Mouse (Mus musculus): ENCODE measurements around the gene 4931408C20Rik. TPM values are rescaled to one million over a fixed set of nuclear protein-coding genes. Genes with fewer than 3 reads are reported as not detected.
A peak's percentile ranks its signal among the peaks of the same experiment; 100 is the strongest.

Gene 4931408C20Rik
- polyA plus RNA-seq (2015; fragmentation: Nextera tagmentation; extraction: Ambion mirVana): not detected in 2 replicates

DNA sequence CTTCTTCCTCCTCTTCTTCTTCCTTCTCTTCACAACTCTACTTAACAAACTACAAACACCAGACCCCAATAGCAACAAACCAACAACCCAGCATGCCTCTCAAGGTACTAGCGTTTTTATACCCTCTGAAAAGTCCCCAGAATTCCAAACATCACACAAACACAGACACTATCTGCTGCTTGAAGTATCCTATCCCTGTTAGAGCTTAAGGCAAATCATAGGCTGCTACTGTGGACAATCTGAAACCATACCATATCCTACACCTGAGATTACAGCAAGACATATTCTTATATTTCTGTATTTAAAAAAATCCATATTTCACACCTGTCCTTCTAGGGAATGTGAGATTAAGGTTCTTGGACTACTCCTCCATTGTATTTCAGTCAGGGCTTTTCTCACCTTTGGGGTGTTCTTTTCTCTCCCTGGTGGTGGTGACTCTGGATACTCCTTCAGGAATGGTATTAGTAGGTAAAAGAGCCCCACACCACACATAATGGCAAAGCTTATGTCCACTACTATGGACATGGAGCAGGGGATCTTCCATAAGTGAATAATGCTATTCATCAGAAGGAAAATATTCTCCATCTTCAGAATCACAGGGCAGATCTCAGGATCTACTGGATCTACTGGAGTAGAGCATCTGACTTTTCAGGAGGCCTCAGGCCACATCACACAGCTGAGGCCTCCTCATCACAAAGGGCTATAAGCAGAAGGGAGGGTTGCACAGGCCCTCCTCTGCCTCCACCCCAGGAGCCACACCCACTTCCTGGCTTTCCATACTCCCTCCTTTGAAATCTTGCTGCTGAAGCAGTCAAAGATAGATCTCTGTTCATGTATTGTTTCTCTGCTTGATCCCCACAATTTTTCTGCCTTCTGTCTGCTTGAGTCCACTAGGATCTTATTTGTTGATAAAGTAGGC, at the start of gene 4931408C20Rik:
Gene 4931408C20Rik, minus strand, starts transcription at position 619 of the 919 bp plus-strand sequence.
- no peak within 1 kb of the TSS for H3K4me2 ChIP-seq (ENCODE audit: low read length)
- no peak within 1 kb of the TSS for H3K9ac ChIP-seq (ENCODE audit: low read depth, low read length)
- H3K36me3 ChIP-seq (ENCODE audit: insufficient read depth, low read length): no peaks in the 10 kb centered on the region
- no peak within 1 kb of the TSS for H3K27ac ChIP-seq
- H3K4me1 ChIP-seq (replicated peaks; ENCODE audit: insufficient read depth, low read length): no peaks in the 10 kb centered on the region
- H3K9me3 ChIP-seq (replicated peaks; ENCODE audit: low read length): no peaks in the 10 kb centered on the region
- no peak within 1 kb of the TSS for H3K4me3 ChIP-seq (replicated peaks; ENCODE audit: low read depth, low read length)
- TF ChIP-seq CTCF (IDR thresholded peaks at IDR 0.05; ENCODE audit: low read depth): no peak
- no peaks in the 10 kb centered on the region for H3K27me3 ChIP-seq (ENCODE audit: insufficient read depth, low read length)
- WGBS: 40% methylated on average over 1 of the region's 1 CpGs
- ATAC-seq (replicated peaks; ENCODE audit: low FRiP score, low read depth) (peak; percentile 87), DNase-seq (ENCODE audit: low spot score) (peak; percentile 52)

- TF ChIP-seq CTCF (IDR thresholded peaks at IDR 0.05; ENCODE audit: low read depth): no peak
- H3K4me2 ChIP-seq (ENCODE audit: low read length): no peak overlapping the region
These were observed 666 bp upstream of the 4931408C20Rik start for GRCm38 (mm10) chr1:26687926-26688325.

GRCm38 (mm10) chr1:26685952-26686693, 1.1 kb downstream of the 4931408C20Rik start:
- no peaks in the 10 kb centered on the region for H3K27me3 ChIP-seq (ENCODE audit: insufficient read depth, low read length)
- H3K9ac ChIP-seq (ENCODE audit: low read depth, low read length): no peak overlapping the region
- no peak overlapping the region for H3K27ac ChIP-seq
- TF ChIP-seq CTCF (IDR thresholded peaks at IDR 0.05; ENCODE audit: low read depth): no peak
- DNase-seq (ENCODE audit: low spot score) (peak; percentile 16), ATAC-seq (replicated peaks; ENCODE audit: low FRiP score, low read depth) (0 out of 2 replicates have a peak, but pooled peaks have one; percentile 46)
- no peaks in the 10 kb centered on the region for H3K9me3 ChIP-seq (replicated peaks; ENCODE audit: low read length)
- no peak overlapping the region for H3K4me2 ChIP-seq (ENCODE audit: low read length)
- H3K36me3 ChIP-seq (ENCODE audit: insufficient read depth, low read length): no peaks in the 10 kb centered on the region
- H3K4me3 ChIP-seq (replicated peaks; ENCODE audit: low read depth, low read length): no peak overlapping the region
- no peaks in the 10 kb centered on the region for H3K4me1 ChIP-seq (replicated peaks; ENCODE audit: insufficient read depth, low read length)

More at GRCm38 (mm10) chr1:26687926-26688325, 666 bp upstream of the 4931408C20Rik start:
- H3K9me3 ChIP-seq (replicated peaks; ENCODE audit: low read length): no peaks in the 10 kb centered on the region
- ATAC-seq (replicated peaks; ENCODE audit: low FRiP score, low read depth) (peak; percentile 68), DNase-seq (ENCODE audit: low spot score) (peak; percentile 5)
- no peak overlapping the region for H3K4me3 ChIP-seq (replicated peaks; ENCODE audit: low read depth, low read length)
- H3K36me3 ChIP-seq (ENCODE audit: insufficient read depth, low read length): no peaks in the 10 kb centered on the region
- H3K9ac ChIP-seq (ENCODE audit: low read depth, low read length): no peak overlapping the region
- no peaks in the 10 kb centered on the region for H3K4me1 ChIP-seq (replicated peaks; ENCODE audit: insufficient read depth, low read length)
- 74% methylated on average over 1 of the region's 1 CpGs for WGBS
- H3K27me3 ChIP-seq (ENCODE audit: insufficient read depth, low read length): no peaks in the 10 kb centered on the region
- no peak overlapping the region for H3K27ac ChIP-seq

DNA sequence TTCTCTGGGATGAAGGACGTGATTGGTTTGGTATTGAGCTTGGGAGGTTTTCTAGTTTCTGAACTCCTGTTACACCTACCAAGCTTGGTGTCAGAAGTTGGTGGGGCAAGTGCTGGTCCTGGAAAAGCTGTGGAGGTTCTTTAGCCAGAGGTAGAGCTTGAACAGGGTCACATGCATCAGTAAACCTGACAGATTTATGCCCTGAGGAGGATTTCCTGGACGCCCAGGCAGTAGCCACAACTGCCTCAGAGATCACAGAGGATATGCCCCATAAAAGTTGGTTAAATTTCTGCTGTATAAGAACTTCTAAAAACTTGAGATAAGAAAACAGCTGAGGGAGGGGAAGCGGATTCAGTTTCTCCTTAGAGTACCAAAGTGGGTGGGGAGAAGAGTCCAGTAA, 1.9 kb downstream of the 4931408C20Rik start:
- no peak for ATAC-seq (replicated peaks; ENCODE audit: low FRiP score, low read depth)
- no peak overlapping the region for H3K4me2 ChIP-seq (ENCODE audit: low read length)
- H3K9ac ChIP-seq (ENCODE audit: low read depth, low read length): no peak overlapping the region
- H3K4me3 ChIP-seq (replicated peaks; ENCODE audit: low read depth, low read length): no peak overlapping the region
- WGBS: 17% methylated on average over 3 of the region's 3 CpGs
- DNase-seq (ENCODE audit: low spot score): peak; percentile 33
- H3K27me3 ChIP-seq (ENCODE audit: insufficient read depth, low read length): no peaks in the 10 kb centered on the region
- H3K9me3 ChIP-seq (replicated peaks; ENCODE audit: low read length): no peaks in the 10 kb centered on the region
- TF ChIP-seq CTCF (IDR thresholded peaks at IDR 0.05; ENCODE audit: low read depth): no peak
- no peak overlapping the region for H3K27ac ChIP-seq
- H3K36me3 ChIP-seq (ENCODE audit: insufficient read depth, low read length): no peaks in the 10 kb centered on the region
- H3K4me1 ChIP-seq (replicated peaks; ENCODE audit: insufficient read depth, low read length): no peaks in the 10 kb centered on the region

DNA sequence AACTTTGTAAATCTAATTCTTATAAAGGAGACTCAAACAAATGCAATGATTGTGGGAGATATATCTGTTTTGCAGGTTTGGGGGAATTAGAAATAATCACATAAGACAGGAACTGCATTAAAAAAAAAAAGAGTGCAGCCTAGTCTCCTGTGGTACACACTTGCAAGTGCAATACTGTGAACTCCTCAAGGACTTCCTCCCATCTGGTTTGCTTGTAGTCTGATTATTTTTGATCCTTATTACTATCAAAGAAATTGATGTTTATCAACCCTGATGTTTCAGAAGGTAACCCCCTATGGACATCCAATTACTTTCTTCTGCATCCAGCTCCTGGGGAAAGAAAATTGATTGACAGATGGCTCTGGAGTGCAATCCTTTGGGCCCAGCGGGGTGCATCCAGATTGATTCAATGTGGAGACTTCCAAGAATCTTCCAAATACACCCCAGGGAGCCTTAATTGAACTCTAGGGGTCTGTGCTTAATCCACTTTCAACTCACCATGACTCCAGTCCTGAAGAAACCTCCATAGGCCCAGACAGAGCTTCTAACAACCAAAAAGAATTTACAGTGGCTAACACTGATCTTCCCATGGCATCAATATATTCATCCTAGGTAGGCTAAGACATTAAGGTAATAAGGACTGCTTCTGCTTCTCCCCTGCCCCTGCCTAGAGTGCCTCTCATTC, 37.4 kb downstream of the 4931408C20Rik start:
- no peak overlapping the region for H3K4me2 ChIP-seq (ENCODE audit: low read length)
- TF ChIP-seq CTCF (IDR thresholded peaks at IDR 0.05; ENCODE audit: low read depth): no peak
- H3K9me3 ChIP-seq (replicated peaks; ENCODE audit: low read length): no peaks in the 10 kb centered on the region
- H3K27ac ChIP-seq: no peak overlapping the region
- no peaks in the 10 kb centered on the region for H3K27me3 ChIP-seq (ENCODE audit: insufficient read depth, low read length)
- ATAC-seq (replicated peaks; ENCODE audit: low FRiP score, low read depth) (no peak), DNase-seq (ENCODE audit: low spot score) (no peak)
- H3K4me1 ChIP-seq (replicated peaks; ENCODE audit: insufficient read depth, low read length): no peaks in the 10 kb centered on the region
- no peak overlapping the region for H3K9ac ChIP-seq (ENCODE audit: low read depth, low read length)
- H3K4me3 ChIP-seq (replicated peaks; ENCODE audit: low read depth, low read length): no peak overlapping the region
- no peaks in the 10 kb centered on the region for H3K36me3 ChIP-seq (ENCODE audit: insufficient read depth, low read length)
- 63% methylated on average over 1 of the region's 1 CpGs for WGBS

DNA sequence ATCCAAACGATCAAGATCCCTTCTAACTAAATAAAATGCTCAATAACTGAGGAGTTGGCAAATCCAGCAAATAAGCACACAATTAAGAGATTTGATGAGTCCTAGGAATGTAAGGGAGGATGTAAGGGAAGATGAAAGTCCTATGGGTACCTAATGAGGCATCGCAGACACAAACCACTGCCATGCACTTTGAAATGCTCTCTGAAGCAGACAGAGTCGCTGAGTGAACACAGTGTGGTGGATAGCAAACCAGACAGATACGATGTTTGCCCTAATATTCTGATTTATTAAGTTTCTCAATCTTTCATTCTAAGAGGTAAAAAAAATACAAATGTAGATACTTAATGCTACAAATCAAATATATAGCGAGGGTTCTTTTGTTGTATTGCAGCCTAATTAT, 51.2 kb downstream of the 4931408C20Rik start:
- H3K27me3 ChIP-seq (ENCODE audit: insufficient read depth, low read length): no peaks in the 10 kb centered on the region
- no peaks in the 10 kb centered on the region for H3K36me3 ChIP-seq (ENCODE audit: insufficient read depth, low read length)
- no peak for ATAC-seq (replicated peaks; ENCODE audit: low FRiP score, low read depth)
- H3K27ac ChIP-seq: no peak overlapping the region
- no peaks in the 10 kb centered on the region for H3K9me3 ChIP-seq (replicated peaks; ENCODE audit: low read length)
- no peak overlapping the region for H3K9ac ChIP-seq (ENCODE audit: low read depth, low read length)
- no peaks in the 10 kb centered on the region for H3K4me1 ChIP-seq (replicated peaks; ENCODE audit: insufficient read depth, low read length)
- 65% methylated on average over 5 of the region's 5 CpGs for WGBS
- DNase-seq (ENCODE audit: low spot score): peak; percentile 15
- no peak for TF ChIP-seq CTCF (IDR thresholded peaks at IDR 0.05; ENCODE audit: low read depth)
- no peak overlapping the region for H3K4me3 ChIP-seq (replicated peaks; ENCODE audit: low read depth, low read length)
- no peak overlapping the region for H3K4me2 ChIP-seq (ENCODE audit: low read length)
